Mouse (Mus musculus) stomach, embryonic 14.5 days (tissue): Measurements from ENCODE around the gene Zmym3. TPM values are rescaled to one million over a fixed set of nuclear protein-coding genes. Genes with fewer than 3 reads are reported as not detected.

Experiments
- ATAC-seq: fragments of 200-750 bp; cut with Nextera tagmentation; 2 replicates; pipeline ENCODE4 v1.8.0; 2017; ENCODE audit warnings: low read depth, moderate TSS enrichment; ENCODE audit not compliant: insufficient number of reproducible peaks, insufficient read depth, low FRiP score
- H3K27ac ChIP-seq: fragments of 300-500 bp; sonication (generic); 2 replicates; pipeline ENCODE4 v1.5.1; 2014; ENCODE audit warnings: mild to moderate bottlenecking, low read length, moderate library complexity, mixed read lengths
- H3K27me3 ChIP-seq: fragments of 300-500 bp; sonication (generic); 2 replicates; pipeline ENCODE4 v1.6.1; 2014; ENCODE audit warnings: low read length, control low read depth, mixed read lengths; ENCODE audit not compliant: control insufficient read depth, insufficient read depth
- H3K36me3 ChIP-seq: fragments of 300-500 bp; sonication (generic); 2 replicates; pipeline ENCODE4 v1.6.1; 2014; ENCODE audit warnings: mild to moderate bottlenecking, control low read depth, low read length, moderate library complexity, mixed read lengths; ENCODE audit not compliant: control insufficient read depth, insufficient read depth
- H3K4me1 ChIP-seq: fragments of 300-500 bp; sonication (generic); 2 replicates; pipeline ENCODE4 v1.6.1; 2014; ENCODE audit warnings: low read length, control low read depth, mixed read lengths; ENCODE audit not compliant: control insufficient read depth, insufficient read depth
- H3K4me2 ChIP-seq: fragments of 300-500 bp; sonication (generic); replicated peaks from 2 replicates; pipeline ENCODE4 v1.6.1; 2014; ENCODE audit warnings: low read depth, low read length, control low read depth
- H3K4me3 ChIP-seq: fragments of 300-500 bp; sonication (generic); 2 replicates; pipeline ENCODE4 v1.5.1; 2014; ENCODE audit warnings: low read depth, low read length, control low read depth
- H3K9ac ChIP-seq: fragments of 300-500 bp; sonication (generic); replicated peaks from 2 replicates; pipeline ENCODE4 v1.6.1; 2014; ENCODE audit warnings: low read depth, mild to moderate bottlenecking, control low read depth, low read length, moderate library complexity, mixed read lengths
- H3K9me3 ChIP-seq: fragments of 300-500 bp; sonication (generic); 2 replicates; pipeline ENCODE4 v1.6.1; 2016; ENCODE audit warnings: low read depth, low read length, control low read depth; ENCODE audit not compliant: control insufficient read depth
- WGBS: fragments of 180-500 bp; shearing (Covaris S2); extraction: QIAGEN DNeasy Blood & Tissue Kit; methylation state at CpG from one replicate; pipeline ENCODE4 v1.1.7; 2014; 5-methylcytosine and 5-hydroxymethylcytosine counted together
- polyA plus RNA-seq: library from polyadenylated mRNA; unstranded; fragments of >200 nt; fragmentation: Nextera tagmentation; extraction: Ambion mirVana; gene quantifications from 2 replicates; pipeline ENCODE4 v1.2.1, GENCODE M21; 2014

Gene Zmym3
- polyA plus RNA-seq, 1 experiment from 2014 or later = 30.4 TPM

- no peaks in the 10 kb centered on the region for H3K4me1 ChIP-seq
- 0 out of 2 replicates have a peak overlapping the region, but pooled peaks have one; percentile 8 for H3K4me3 ChIP-seq
- H3K27me3 ChIP-seq = 0 out of 2 replicates have a peak, but pooled peaks cover 7% of the 10 kb centered on the region
- peak overlapping the region; percentile 22; the same call in 1 of the 2 replicates for H3K4me2 ChIP-seq
- H3K36me3 ChIP-seq = no peaks in the 10 kb centered on the region
- no peak overlapping the region for H3K27ac ChIP-seq
- no peak for ATAC-seq
- H3K9ac ChIP-seq = no peak overlapping the region
- no peaks in the 10 kb centered on the region for H3K9me3 ChIP-seq
- WGBS = 29% methylated on average over 32 of the region's 32 CpGs
Measured at GRCm38 (mm10) chrX:101384439-101385137, 36.1 kb downstream of the Zmym3 start.

GRCm38 (mm10) chrX:101383455-101383854, 37.2 kb downstream of the Zmym3 start:
- 36% methylated on average over 18 of the region's 18 CpGs for WGBS
- H3K27me3 ChIP-seq = 0 out of 2 replicates have a peak, but pooled peaks cover 7% of the 10 kb centered on the region
- no peak for ATAC-seq
- H3K36me3 ChIP-seq = no peaks in the 10 kb centered on the region
- H3K4me3 ChIP-seq = no peak overlapping the region
- H3K4me1 ChIP-seq = no peaks in the 10 kb centered on the region
- no peak overlapping the region for H3K9ac ChIP-seq
- H3K27ac ChIP-seq = no peak overlapping the region
- no peak overlapping the region for H3K4me2 ChIP-seq
- H3K9me3 ChIP-seq = no peaks in the 10 kb centered on the region

DNA sequence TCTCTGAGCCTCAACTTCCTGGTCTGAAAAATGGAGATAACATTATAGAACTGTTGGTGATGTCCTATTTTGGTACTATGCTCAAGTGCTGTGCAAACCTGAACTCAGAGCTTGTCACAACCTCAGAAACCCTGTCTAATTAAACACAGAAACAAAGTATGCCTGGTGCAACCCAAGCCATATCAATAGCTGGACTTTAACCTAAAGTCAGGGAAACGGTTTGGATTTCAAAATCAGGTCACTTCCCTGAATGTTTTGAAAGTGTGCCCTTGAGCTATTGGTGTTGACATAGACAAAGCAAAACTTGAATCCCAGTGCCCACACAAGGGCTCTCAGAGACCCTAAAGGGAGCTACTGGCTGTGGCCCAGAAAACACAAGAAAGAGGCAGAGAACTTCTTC, 40.9 kb downstream of the Zmym3 start:
- WGBS = 68% methylated on average over 1 of the region's 1 CpGs
- Histone ChIP-seq H3K27ac (no peak overlapping the region), H3K27me3 (0 out of 2 replicates have a peak, but pooled peaks cover 7% of the 10 kb centered on the region), H3K4me1 (no peaks in the 10 kb centered on the region), H3K4me2 (no peak overlapping the region), H3K4me3 (no peak overlapping the region), H3K36me3 (no peaks in the 10 kb centered on the region), H3K9ac (no peak overlapping the region), H3K9me3 (no peaks in the 10 kb centered on the region)
- no peak for ATAC-seq

- ATAC-seq = no peak
- Histone ChIP-seq H3K4me3 (no peak overlapping the region), H3K4me2 (no peak overlapping the region), H3K9ac (no peak overlapping the region), H3K27me3 (0 out of 2 replicates have a peak, but pooled peaks cover under 1% of the 10 kb centered on the region), H3K27ac (peak overlapping the region; percentile 15; the same call in 1 of the 2 replicates), H3K36me3 (no peaks in the 10 kb centered on the region), H3K9me3 (no peaks in the 10 kb centered on the region), H3K4me1 (no peaks in the 10 kb centered on the region)
- 44% methylated on average over 4 of the region's 4 CpGs for WGBS
Measured at GRCm38 (mm10) chrX:101377076-101377475, 43.6 kb downstream of the Zmym3 start.

- Histone ChIP-seq H3K27ac (peak within 1 kb of the TSS; percentile 15; the same call in 1 of the 2 replicates), H3K9me3 (no peaks in the 10 kb centered on the region), H3K4me3 (no peak within 1 kb of the TSS), H3K4me2 (no peak within 1 kb of the TSS), H3K9ac (no peak within 1 kb of the TSS), H3K27me3 (no peaks in the 10 kb centered on the region), H3K4me1 (no peaks in the 10 kb centered on the region), H3K36me3 (no peaks in the 10 kb centered on the region)
- WGBS = 72% methylated on average over 7 of the region's 7 CpGs
- no peak for ATAC-seq
Measured at GRCm38 (mm10) chrX:101376190-101376968, 44.3 kb downstream of the Zmym3 start, which contains the start of gene Gjb1. Gene Gjb1, plus strand, starts transcription at chrX:101376378.

- Histone ChIP-seq H3K4me3 (no peak overlapping the region), H3K27ac (no peak overlapping the region), H3K4me2 (no peak overlapping the region), H3K4me1 (no peaks in the 10 kb centered on the region), H3K36me3 (no peaks in the 10 kb centered on the region), H3K9ac (no peak overlapping the region), H3K9me3 (no peaks in the 10 kb centered on the region), H3K27me3 (no peaks in the 10 kb centered on the region)
- no peak for ATAC-seq
- 74% methylated on average over 5 of the region's 5 CpGs for WGBS
Measured at GRCm38 (mm10) chrX:101372946-101373345, 47.7 kb downstream of the Zmym3 start.

GRCm38 (mm10) chrX:101370573-101370972, 50.1 kb downstream of the Zmym3 start:
- no peak overlapping the region for H3K27ac ChIP-seq
- no peaks in the 10 kb centered on the region for H3K36me3 ChIP-seq
- no peak overlapping the region for H3K4me2 ChIP-seq
- WGBS = 68% methylated on average over 3 of the region's 3 CpGs
- no peaks in the 10 kb centered on the region for H3K4me1 ChIP-seq
- no peaks in the 10 kb centered on the region for H3K9me3 ChIP-seq
- ATAC-seq = no peak
- no peaks in the 10 kb centered on the region for H3K27me3 ChIP-seq
- no peak overlapping the region for H3K4me3 ChIP-seq
- no peak overlapping the region for H3K9ac ChIP-seq

- no peaks in the 10 kb centered on the region for H3K27me3 ChIP-seq
- no peak overlapping the region for H3K4me2 ChIP-seq
- no peak overlapping the region for H3K4me3 ChIP-seq
- 55% methylated on average over 7 of the region's 7 CpGs for WGBS
- no peaks in the 10 kb centered on the region for H3K36me3 ChIP-seq
- H3K4me1 ChIP-seq = no peaks in the 10 kb centered on the region
- H3K9me3 ChIP-seq = no peaks in the 10 kb centered on the region
- ATAC-seq = no peak
- no peak overlapping the region for H3K9ac ChIP-seq
- H3K27ac ChIP-seq = no peak overlapping the region
Measured at GRCm38 (mm10) chrX:101369001-101369400, 51.6 kb downstream of the Zmym3 start.
